Mouse (Mus musculus) MEL (cell line): ENCODE measurements around the gene Rfx1. TPM values are rescaled to one million over a fixed set of nuclear protein-coding genes. Genes with fewer than 3 reads are reported as not detected.

ENCODE experiments used
- DNase-seq: peaks from one replicate; pipeline ENCODE4 v3.0.0; 2011; ENCODE audit warnings: low read depth, low spot score
- H3K27ac ChIP-seq: 2 replicates; pipeline ENCODE4 v1.5.1; 2012; ENCODE audit warnings: low read depth, mild to moderate bottlenecking, control low read depth, low read length, moderate library complexity; ENCODE audit not compliant: control insufficient read depth
- H3K27me3 ChIP-seq, 2 experiments: fragments of 150-350 bp in 1 of 2; sonication (generic) in 1 of 2; 2 replicates each; pipeline ENCODE4 v1.6.1; 2012; ENCODE audit warnings: low read length in 2 of 2, mild to moderate bottlenecking in 2 of 2, improper control_type of control experiment in 1 of 2, moderate library complexity in 1 of 2; ENCODE audit not compliant: insufficient read depth in 2 of 2, control insufficient read depth in 1 of 2
- H3K36me3 ChIP-seq, 2 experiments: 2 replicates each; pipeline ENCODE4 v1.6.1; 2012 to 2014; ENCODE audit warnings: low read length in 2 of 2, improper control_type of control experiment in 1 of 2, inconsistent platforms in 1 of 2, mild to moderate bottlenecking in 1 of 2; ENCODE audit not compliant: insufficient read depth in 2 of 2, control insufficient read depth in 1 of 2
- H3K4me1 ChIP-seq, 2 experiments: fragments of 150-350 bp in 1 of 2; sonication (generic) in 1 of 2; 2 replicates each; pipeline ENCODE4 v1.6.1; 2012; ENCODE audit warnings: low read length in 2 of 2, improper control_type of control experiment in 1 of 2, mild to moderate bottlenecking in 1 of 2; ENCODE audit not compliant: insufficient read depth in 2 of 2, control insufficient read depth in 1 of 2
- H3K4me3 ChIP-seq, 2 experiments: fragments of 150-350 bp in 1 of 2; sonication (generic) in 1 of 2; 2 replicates each; pipeline ENCODE4 v1.5.1; 2012; ENCODE audit warnings: low read depth in 2 of 2, low read length in 2 of 2, mild to moderate bottlenecking in 2 of 2, moderate library complexity in 2 of 2, control low read depth in 1 of 2, improper control_type of control experiment in 1 of 2; ENCODE audit not compliant: control insufficient read depth in 1 of 2, insufficient read depth in 1 of 2
- H3K79me2 ChIP-seq: 2 replicates; pipeline ENCODE4 v1.6.1; 2012; ENCODE audit warnings: mild to moderate bottlenecking, low read length, moderate library complexity; ENCODE audit not compliant: control insufficient read depth, poor library complexity, insufficient read depth
- H3K9ac ChIP-seq: 2 replicates; pipeline ENCODE4 v1.6.1; 2012; ENCODE audit warnings: low read depth, mild to moderate bottlenecking, control low read depth, low read length, moderate library complexity; ENCODE audit not compliant: control insufficient read depth, poor library complexity, severe bottlenecking
- H3K9me3 ChIP-seq: fragments of 150-350 bp; sonication (generic); replicated peaks from 2 replicates; pipeline ENCODE4 v1.6.1; 2012; ENCODE audit warnings: mild to moderate bottlenecking, low read length, improper control_type of control experiment, moderate library complexity; ENCODE audit not compliant: insufficient read depth
- BHLHE40 ChIP-seq: IDR thresholded peaks from 2 replicates; pipeline ENCODE4 v1.6.1; 2012; ENCODE audit warnings: low read depth, mild to moderate bottlenecking, inconsistent platforms, low read length, improper control_type of control experiment, borderline replicate concordance
- CHD1 ChIP-seq: IDR thresholded peaks from 2 replicates; pipeline ENCODE4 v1.6.1; 2012; ENCODE audit warnings: low read depth, mild to moderate bottlenecking, inconsistent platforms, low read length, improper control_type of control experiment
- CHD2 ChIP-seq: IDR thresholded peaks from 2 replicates; pipeline ENCODE4 v1.6.1; 2011; ENCODE audit warnings: low read length, improper control_type of control experiment
- EP300 ChIP-seq, 2 experiments: IDR thresholded peaks; 2 replicates each; pipeline ENCODE4 v1.6.1; 2011; ENCODE audit warnings: improper control_type of control experiment in 2 of 2, low read length in 2 of 2, low read depth in 1 of 2, mild to moderate bottlenecking in 1 of 2
- GABPA ChIP-seq: IDR thresholded peaks from 2 replicates; pipeline ENCODE4 v1.6.1; 2012; ENCODE audit warnings: low read depth, mild to moderate bottlenecking, inconsistent platforms, low read length, improper control_type of control experiment, moderate library complexity
- GATA1 ChIP-seq: IDR thresholded peaks from 2 replicates; pipeline ENCODE4 v1.6.1; 2011; ENCODE audit warnings: low read depth, low read length, improper control_type of control experiment
- HCFC1 ChIP-seq: IDR thresholded peaks from 2 replicates; pipeline ENCODE4 v1.6.1; 2012; ENCODE audit warnings: low read depth, mild to moderate bottlenecking, inconsistent platforms, low read length, improper control_type of control experiment, moderate library complexity
- KAT2A ChIP-seq: conservative IDR thresholded peaks from 2 replicates; pipeline ENCODE4 v1.6.1; 2012; ENCODE audit warnings: low read depth, low read length, improper control_type of control experiment, inconsistent platforms
- MYB ChIP-seq: IDR thresholded peaks from 2 replicates; pipeline ENCODE4 v1.6.1; 2011; ENCODE audit warnings: mild to moderate bottlenecking, low read depth, low read length, improper control_type of control experiment
- MYC ChIP-seq: IDR thresholded peaks from 2 replicates; pipeline ENCODE4 v1.6.1; 2011; ENCODE audit warnings: low read depth, mild to moderate bottlenecking, low read length, improper control_type of control experiment, moderate library complexity
- NELFE ChIP-seq: IDR thresholded peaks from 2 replicates; pipeline ENCODE4 v1.6.1; 2011; ENCODE audit warnings: low read depth, low read length, improper control_type of control experiment
- POLR2A ChIP-seq, 2 experiments: IDR thresholded peaks; 2 replicates each; pipeline ENCODE4 v1.6.1; 2011 to 2012; ENCODE audit warnings: low read length in 2 of 2, mild to moderate bottlenecking in 2 of 2, control low read depth in 1 of 2, improper control_type of control experiment in 1 of 2, low read depth in 1 of 2, moderate library complexity in 1 of 2; ENCODE audit not compliant: control insufficient read depth in 1 of 2, insufficient read depth in 1 of 2, poor library complexity in 1 of 2
- POLR2AphosphoS2 ChIP-seq: IDR thresholded peaks from 2 replicates; pipeline ENCODE4 v1.6.1; 2011; ENCODE audit warnings: low read length, improper control_type of control experiment
- POLR2AphosphoS5 ChIP-seq: IDR thresholded peaks from 2 replicates; pipeline ENCODE4 v1.6.1; 2012; ENCODE audit warnings: low read depth, borderline replicate concordance, mild to moderate bottlenecking, inconsistent platforms, low read length, moderate library complexity, mixed read lengths
- RCOR1 ChIP-seq: IDR thresholded peaks from 2 replicates; pipeline ENCODE4 v1.6.1; 2012; ENCODE audit warnings: low read depth, mild to moderate bottlenecking, inconsistent platforms, low read length, improper control_type of control experiment
- SIN3A ChIP-seq: IDR thresholded peaks from 2 replicates; pipeline ENCODE4 v1.6.1; 2012; ENCODE audit warnings: low read length, improper control_type of control experiment, inconsistent platforms
- TBP ChIP-seq: IDR thresholded peaks from 2 replicates; pipeline ENCODE4 v1.8.0; 2011; ENCODE audit warnings: low read depth, low read length, improper control_type of control experiment
- TCF12 ChIP-seq: IDR thresholded peaks from 2 replicates; pipeline ENCODE4 v1.6.1; 2014; ENCODE audit warnings: low read depth, mild to moderate bottlenecking, inconsistent platforms, low read length, improper control_type of control experiment, moderate library complexity
- polyA plus RNA-seq, 2 experiments: library from polyadenylated mRNA; stranded (reverse) in 1 of 2; unstranded in 1 of 2; fragments of >175 nt in 1 of 2; fragments of >200 nt in 1 of 2; gene quantifications; 2 replicates each; pipeline versions ENCODE4 v1.2.1 to v1.2.4; 2012; ENCODE audit warnings: low replicate concordance in 2 of 2, low read depth in 1 of 2; ENCODE audit not compliant: insufficient read length in 2 of 2, insufficient read depth in 1 of 2, missing spikeins in 1 of 2
- total RNA-seq: library from RNA; depleted of rRNA; stranded (reverse); fragments of 300-350 nt; gene quantifications from 2 replicates; pipeline ENCODE4 v1.2.3, GENCODE M21; 2012

Rfx1 gene
- total and polyA plus RNA-seq, 3 experiments = 3.9 to 10.4 TPM; not detected in 1

- TF ChIP-seq GATA1 = no peak
- no peak for TF ChIP-seq EP300 (IDR thresholded peaks at IDR 0.05; ENCODE audit: low read depth in 1 of 2, low read length in 2 of 2)
- no peak for TF ChIP-seq POLR2AphosphoS5
- no peak for TF ChIP-seq SIN3A
- TF ChIP-seq MYC = no peak
- TF ChIP-seq KAT2A = no peak
- TF ChIP-seq TBP = no peak
- TF ChIP-seq CHD1 = no peak
- no peak for TF ChIP-seq GABPA
- TF ChIP-seq TCF12 = no peak
- TF ChIP-seq HCFC1 = no peak
- Histone ChIP-seq H3K27me3 (no peaks in the 10 kb centered on the region), H3K9me3 (no peaks in the 10 kb centered on the region), H3K36me3 (peaks cover 0 to 6% of the 10 kb centered on the region in 2 experiments; a peak in 1 of 4 replicates), H3K4me1 (peaks cover 0 to 6% of the 10 kb centered on the region in 2 experiments; a peak in 3 of 4 replicates), H3K9ac (no peak overlapping the region), H3K4me3 (no peak overlapping the region), H3K27ac (no peak overlapping the region), H3K79me2 (peaks cover 12% of the 10 kb centered on the region)
- no peak for DNase-seq
These were observed 4.0 kb downstream of the Rfx1 start for GRCm38 (mm10) chr8:84070667-84071066.

- H3K9me3 ChIP-seq = no peaks in the 10 kb centered on the region
- no peak overlapping the region for H3K27ac ChIP-seq
- peaks cover 0 to 6% of the 10 kb centered on the region in 2 experiments; a peak in 3 of 4 replicates for H3K4me1 ChIP-seq
- peaks cover 0 to 6% of the 10 kb centered on the region in 2 experiments; a peak in 1 of 4 replicates for H3K36me3 ChIP-seq
- H3K79me2 ChIP-seq = peaks cover 10% of the 10 kb centered on the region
- no peak overlapping the region for H3K9ac ChIP-seq
- no peaks in the 10 kb centered on the region for H3K27me3 ChIP-seq
- DNase-seq = no peak
- TF ChIP-seq POLR2A (IDR thresholded peaks at IDR 0.05; ENCODE audit: control insufficient read depth in 1 of 2, insufficient read depth in 1 of 2, low read depth in 1 of 2, low read length in 2 of 2, poor library complexity in 1 of 2) = no peak
- no peak for TF ChIP-seq CHD2
- TF ChIP-seq POLR2AphosphoS5 = no peak
- TF ChIP-seq POLR2AphosphoS2 = no peak
- TF ChIP-seq NELFE = no peak
- no peak for TF ChIP-seq KAT2A
- no peak for TF ChIP-seq GATA1
- TF ChIP-seq GABPA = no peak
- no peak for TF ChIP-seq MYB
- TF ChIP-seq TCF12 = no peak
- no peak for TF ChIP-seq BHLHE40
- TF ChIP-seq RCOR1 = no peak
- TF ChIP-seq, all 39 proteins: peak for 0
- no peak overlapping the region for H3K4me3 ChIP-seq
These were observed 5.3 kb downstream of the Rfx1 start for GRCm38 (mm10) chr8:84071921-84072320.
